Mouse (Mus musculus) retina, embryonic 14.5 days (tissue): ENCODE results near the gene Panx3.

Source experiments
- DNase-seq: peaks from one replicate; pipeline ENCODE4 v3.0.0-alpha.2; 2015; ENCODE audit warnings: low spot score

The Panx3 gene

GRCm38 (mm10) chr9:37634269-37634668, 34.8 kb downstream of the Panx3 start:
- DNase-seq = no peak

GRCm38 (mm10) chr9:37632305-37632704, 36.7 kb downstream of the Panx3 start:
- DNase-seq = no peak

GRCm38 (mm10) chr9:37629941-37630340, 39.1 kb downstream of the Panx3 start:
- no peak for DNase-seq

- no peak for DNase-seq
Observed at GRCm38 (mm10) chr9:37628581-37628980, 40.5 kb downstream of the Panx3 start.

- DNase-seq = no peak
Observed at GRCm38 (mm10) chr9:37627263-37627662, 41.8 kb downstream of the Panx3 start.

GRCm38 (mm10) chr9:37626103-37626567, 42.9 kb downstream of the Panx3 start:
- peak; percentile 3 for DNase-seq

- peak; percentile 3 for DNase-seq
Observed at GRCm38 (mm10) chr9:37625641-37626040, 43.4 kb downstream of the Panx3 start.

GRCm38 (mm10) chr9:37625129-37625528, 43.9 kb downstream of the Panx3 start:
- DNase-seq = no peak

- no peak for DNase-seq
Observed at GRCm38 (mm10) chr9:37624502-37624901, 44.5 kb downstream of the Panx3 start.

GRCm38 (mm10) chr9:37623981-37624380, 45.1 kb downstream of the Panx3 start:
- DNase-seq = no peak

- DNase-seq = no peak
Observed at GRCm38 (mm10) chr9:37621290-37621689, 47.7 kb downstream of the Panx3 start.

- peak; percentile 78 for DNase-seq
Observed at GRCm38 (mm10) chr9:37616770-37617169, 52.3 kb downstream of the Panx3 start.

- DNase-seq = no peak
Observed at GRCm38 (mm10) chr9:37615220-37615619, 53.8 kb downstream of the Panx3 start.

- DNase-seq = peak; percentile 4
Observed at GRCm38 (mm10) chr9:37614316-37614715, 54.7 kb downstream of the Panx3 start.

- no peak for DNase-seq
Observed at GRCm38 (mm10) chr9:37613911-37614280, 55.1 kb downstream of the Panx3 start.

- peak; percentile 91 for DNase-seq
Observed at GRCm38 (mm10) chr9:37613182-37613910, 55.7 kb downstream of the Panx3 start, which contains the start of gene Spa17. Gene Spa17 (minus strand): TSS chr9:37613722.
